Mouse (Mus musculus): ENCODE measurements at regions not wholly inside any gene's neighbourhood (a gene's known extent, or its start where the extent isn't known, plus 50 kb on each side); places are given as distances from the start of the nearest gene placed in this dataset.

DNA sequence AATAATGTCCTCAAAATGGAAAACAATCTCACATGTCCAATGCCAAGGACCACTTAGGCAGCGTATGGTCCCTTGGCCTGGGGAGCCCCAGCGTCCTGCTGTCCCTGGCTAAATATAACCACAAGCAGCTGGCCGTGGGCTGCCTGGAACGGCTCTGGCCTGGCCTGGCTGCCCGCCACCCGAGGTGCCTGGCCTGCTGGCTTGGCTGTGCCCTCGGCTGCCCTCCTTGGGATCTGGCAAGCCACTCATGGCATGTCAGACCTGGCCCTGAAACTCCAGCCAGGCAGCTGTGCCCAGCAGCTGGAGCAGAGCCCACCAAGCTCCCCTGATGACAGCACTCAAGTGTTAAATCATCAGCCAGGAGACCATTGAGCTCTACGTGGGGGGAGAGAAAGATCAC lies 122.9 kb downstream of the Plxna1 start:
- no peak for TF ChIP-seq CTCF (IDR thresholded peaks at IDR 0.05; ENCODE audit: borderline replicate concordance, insufficient read depth, low read depth, low read length)
- no peak for TF ChIP-seq POLR2A (IDR thresholded peaks at IDR 0.05; ENCODE audit: borderline replicate concordance, insufficient read depth, low read length)

Measured in cerebellum, adult 2 months (tissue).